In the genomic region with DNA sequence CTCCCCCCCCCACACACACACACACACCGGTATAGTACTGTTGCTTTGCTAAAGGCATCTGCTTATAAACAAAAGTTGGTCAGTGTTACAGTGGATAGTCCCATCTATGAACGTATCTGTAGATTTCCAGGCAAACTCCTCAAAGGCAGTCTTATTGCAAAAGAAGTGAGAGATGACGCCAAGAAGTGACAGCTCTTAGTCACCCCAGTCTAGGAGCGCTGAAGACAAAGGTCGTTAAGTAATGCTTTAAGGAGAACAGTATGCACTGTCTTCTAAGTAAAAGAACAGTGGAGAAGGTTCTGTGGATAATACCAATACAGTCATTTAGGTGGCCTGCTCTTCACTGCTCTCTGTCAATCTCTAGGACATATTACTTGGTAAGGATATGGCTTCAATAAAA, we compare ENCODE assay signal across 26 mouse cellular contexts. TPM values are rescaled to one million over a fixed set of nuclear protein-coding genes. Genes with fewer than 3 reads are reported as not detected.
"Had no signal": no experiment of that assay in that cellular context is flagged by ENCODE, and none has a peak within 500 bp of the region (broad histone marks: within the 10 kb centered on the region; RNA-seq: fewer than 3 reads in every experiment).

No protein-coding gene starts in this region.

- ATAC-seq: hindbrain, postnatal 0 days; intestine, embryonic 16.5 days had no signal

- H3K4me1 ChIP-seq: heart, embryonic 15.5 days; hindbrain, embryonic 13.5 days; hindbrain, embryonic 15.5 days; kidney, embryonic 15.5 days; limb, embryonic 10.5 days; limb, embryonic 12.5 days had no signal

- H3K9ac ChIP-seq: heart, embryonic 13.5 days; heart, embryonic 15.5 days; hindbrain, embryonic 13.5 days; hindbrain, embryonic 15.5 days; kidney, embryonic 15.5 days; limb, embryonic 12.5 days; liver, embryonic 13.5 days had no signal

- H3K27me3 ChIP-seq: heart, embryonic 13.5 days; heart, embryonic 15.5 days; hindbrain, embryonic 13.5 days; hindbrain, embryonic 15.5 days; kidney, embryonic 15.5 days; limb, embryonic 12.5 days; liver, embryonic 13.5 days had no signal

- H3K9me3 ChIP-seq: heart, embryonic 13.5 days; heart, embryonic 15.5 days; hindbrain, embryonic 13.5 days; hindbrain, embryonic 15.5 days; kidney, embryonic 15.5 days; limb, embryonic 10.5 days; limb, embryonic 12.5 days; liver, embryonic 13.5 days had no signal

- H3K36me3 ChIP-seq: hindbrain, embryonic 13.5 days; hindbrain, embryonic 15.5 days had no signal

- DNase-seq: gastrocnemius, adult 2 months; gastrocnemius, postnatal 10 days; gastrocnemius, postnatal 25 days; heart, adult 2 months; heart, postnatal 14 days; heart, postnatal 36 days; kidney, adult 11 months; kidney, adult 2 months; kidney, adult 9 months; kidney, postnatal 14 days; kidney, postnatal 36 days; liver; liver, embryonic 13.5 days had no signal

- H3K27ac ChIP-seq: gastrocnemius, adult 2 months; heart, adult 2 months; heart, embryonic 13.5 days; heart, embryonic 15.5 days; hindbrain, embryonic 13.5 days; hindbrain, embryonic 15.5 days; hindbrain, postnatal 0 days; kidney, embryonic 15.5 days; kidney, postnatal 0 days; left cerebral cortex, adult 2 months; limb, embryonic 10.5 days; limb, embryonic 12.5 days; liver, embryonic 13.5 days had no signal

- H3K4me3 ChIP-seq: gastrocnemius, adult 2 months; heart, adult 2 months; heart, embryonic 13.5 days; heart, embryonic 15.5 days; hindbrain, embryonic 13.5 days; hindbrain, embryonic 15.5 days; kidney, embryonic 15.5 days; left cerebral cortex, adult 2 months; limb, embryonic 10.5 days; limb, embryonic 12.5 days; liver, embryonic 13.5 days had no signal

- H3K4me2 ChIP-seq: heart, embryonic 11.5 days; heart, embryonic 13.5 days; heart, embryonic 15.5 days; hindbrain, embryonic 13.5 days; hindbrain, embryonic 15.5 days; kidney, embryonic 15.5 days; limb, embryonic 12.5 days; liver, embryonic 13.5 days had no signal

RNA-seq across cellular contexts. Expression of a gene that starts 24.4 kb away (rescaled TPM):
- polyA plus RNA-seq: large intestine, adult 2 months; liver, embryonic 13.5 days had no signal
